Mouse (Mus musculus): ENCODE data around the gene Cand2.

The Cand2 gene

GRCm38 (mm10) chr6:115830779-115831601 is 56.7 kb downstream of the Cand2 start:
- no peak for DNase-seq (ENCODE audit: low read depth, low spot score)

GRCm38 (mm10) chr6:115832152-115832850 is 58.0 kb downstream of the Cand2 start:
- DNase-seq (ENCODE audit: low read depth, low spot score): no peak

- DNase-seq (ENCODE audit: low read depth, low spot score): no peak
Measured at GRCm38 (mm10) chr6:115833861-115834260, 59.5 kb downstream of the Cand2 start.

- DNase-seq (ENCODE audit: low read depth, low spot score): no peak
Measured at GRCm38 (mm10) chr6:115838161-115838597, 63.8 kb downstream of the Cand2 start, which contains the start of gene Efcab12. TSS of gene Efcab12 (minus strand) at chr6:115838412.

GRCm38 (mm10) chr6:115838745-115839144 is 64.4 kb downstream of the Cand2 start:
- DNase-seq (ENCODE audit: low read depth, low spot score): no peak

- no peak for DNase-seq (ENCODE audit: low read depth, low spot score)
Measured at GRCm38 (mm10) chr6:115845006-115845405, 70.7 kb downstream of the Cand2 start.

- no peak for DNase-seq (ENCODE audit: low read depth, low spot score)
Measured at GRCm38 (mm10) chr6:115846640-115847411, 72.5 kb downstream of the Cand2 start.

- DNase-seq (ENCODE audit: low read depth, low spot score): no peak
Measured at GRCm38 (mm10) chr6:115848598-115849304, 74.4 kb downstream of the Cand2 start.

GRCm38 (mm10) chr6:115852446-115853090 is 78.2 kb downstream of the Cand2 start:
- DNase-seq (ENCODE audit: low read depth, low spot score): no peak

GRCm38 (mm10) chr6:115853091-115853813 is 78.9 kb downstream of the Cand2 start, which contains the start of the genes Mbd4 and Ift122:
TSS of gene Mbd4 (minus strand) at chr6:115853371.
TSS of gene Ift122 (plus strand) at chr6:115853470.
- DNase-seq (ENCODE audit: low read depth, low spot score): peak; percentile 100

GRCm38 (mm10) chr6:115853985-115854384 is 79.6 kb downstream of the Cand2 start:
- no peak for DNase-seq (ENCODE audit: low read depth, low spot score)

GRCm38 (mm10) chr6:115854432-115854831 is 80.1 kb downstream of the Cand2 start:
- DNase-seq (ENCODE audit: low read depth, low spot score): no peak
